Mouse (Mus musculus) forebrain, embryonic 15.5 days (tissue): ENCODE results near the gene Zmat1. TPM values are rescaled to one million over a fixed set of nuclear protein-coding genes. Genes with fewer than 3 reads are reported as not detected.

Experiments used
- ATAC-seq: fragments of 200-750 bp; cut with Nextera tagmentation; replicated peaks from 2 replicates; pipeline ENCODE4 v1.8.0; 2017; ENCODE audit warnings: mild to moderate bottlenecking, moderate TSS enrichment, moderate library complexity
- H3K27ac ChIP-seq: fragments of 300-500 bp; sonication (generic); replicated peaks from 2 replicates; pipeline ENCODE4 v1.5.1; 2015; ENCODE audit warnings: mild to moderate bottlenecking, inconsistent platforms
- H3K27me3 ChIP-seq: fragments of 300-500 bp; sonication (generic); 2 replicates; pipeline ENCODE4 v1.6.1; 2015; ENCODE audit warnings: inconsistent platforms
- H3K36me3 ChIP-seq: fragments of 300-500 bp; sonication (generic); 2 replicates; pipeline ENCODE4 v1.6.1; 2015; ENCODE audit warnings: mild to moderate bottlenecking, inconsistent platforms
- H3K4me1 ChIP-seq: fragments of 300-500 bp; sonication (generic); 2 replicates; pipeline ENCODE4 v1.6.1; 2015; ENCODE audit warnings: inconsistent platforms
- H3K4me2 ChIP-seq: fragments of 300-500 bp; sonication (generic); replicated peaks from 2 replicates; pipeline ENCODE4 v1.6.1; 2015; ENCODE audit warnings: mild to moderate bottlenecking, inconsistent platforms
- H3K4me3 ChIP-seq: fragments of 300-500 bp; sonication (generic); 2 replicates; pipeline ENCODE4 v1.5.1; 2015; ENCODE audit warnings: mild to moderate bottlenecking, inconsistent platforms
- H3K9ac ChIP-seq: fragments of 300-500 bp; sonication (generic); replicated peaks from 2 replicates; pipeline ENCODE4 v1.6.1; 2015; ENCODE audit warnings: mild to moderate bottlenecking, inconsistent platforms
- H3K9me3 ChIP-seq: fragments of 300-500 bp; sonication (generic); 2 replicates; pipeline ENCODE4 v1.6.1; 2016; ENCODE audit warnings: inconsistent platforms
- WGBS: fragments of 180-500 bp; shearing (Covaris S2); methylation state at CpG from one replicate; pipeline ENCODE4 v1.1.7; 2015; ENCODE audit warnings: mixed read lengths; 5-methylcytosine and 5-hydroxymethylcytosine counted together
- polyA plus RNA-seq: library from polyadenylated mRNA; unstranded; fragments of >200 nt; fragmentation: Nextera tagmentation; extraction: Ambion mirVana; gene quantifications from 2 replicates; pipeline ENCODE4 v1.2.1, GENCODE M21; 2015

Gene Zmat1
- polyA plus RNA-seq, 1 experiment from 2014 or later, result 7.9 TPM

- Histone ChIP-seq H3K4me3 (no peak overlapping the region), H3K27ac (no peak overlapping the region), H3K27me3 (no peaks in the 10 kb centered on the region), H3K4me1 (no peaks in the 10 kb centered on the region), H3K9me3 (no peaks in the 10 kb centered on the region), H3K36me3 (no peaks in the 10 kb centered on the region), H3K4me2 (no peak overlapping the region), H3K9ac (no peak overlapping the region)
- 51% methylated on average over 7 of the region's 7 CpGs for WGBS
- ATAC-seq, result no peak
Measured at GRCm38 (mm10) chrX:134923675-134924424, 85.2 kb downstream of the Zmat1 start.

Other genes starting within 250 kb of the Zmat1 start
- 70.6 and 75.7 TPM in 2 replicates for gene Armcx2, start 200.0 kb downstream of the Zmat1 start, polyA plus RNA-seq
- 0.19 and 0.20 TPM in 2 replicates for gene Nxf2, start 44.5 kb downstream of the Zmat1 start, polyA plus RNA-seq
- gene Gm15023, start 168.4 kb upstream of the Zmat1 start, polyA plus RNA-seq, result not detected in 2 replicates
- gene Tceal6, start 201.5 kb upstream of the Zmat1 start, polyA plus RNA-seq, result 22.1 and 22.2 TPM in 2 replicates